Mouse (Mus musculus) lung, embryonic 15.5 days (tissue): ENCODE measurements around the gene Ptprz1. TPM values are rescaled to one million over a fixed set of nuclear protein-coding genes. Genes with fewer than 3 reads are reported as not detected.
"Not testable (repeated sequence)": the region's sequence is repeated elsewhere in the genome, so short reads cannot be mapped to it uniquely, and the experiment has no call there.

Source experiments
- ATAC-seq: fragments of 200-750 bp; cut with Nextera tagmentation; 2 replicates; pipeline ENCODE4 v1.8.0; 2017; ENCODE audit warnings: moderate number of reproducible peaks, borderline replicate concordance; ENCODE audit not compliant: low FRiP score, low TSS enrichment; ENCODE audit errors: extremely low read depth
- H3K27ac ChIP-seq: fragments of 300-500 bp; sonication (generic); 2 replicates; pipeline ENCODE4 v1.5.1; 2015; ENCODE audit warnings: moderate library complexity, mild to moderate bottlenecking, inconsistent platforms
- H3K27me3 ChIP-seq: fragments of 300-500 bp; sonication (generic); 2 replicates; pipeline ENCODE4 v1.6.1; 2015; ENCODE audit warnings: inconsistent platforms
- H3K36me3 ChIP-seq: fragments of 300-500 bp; sonication (generic); 2 replicates; pipeline ENCODE4 v1.6.1; 2015; ENCODE audit warnings: inconsistent platforms
- H3K4me1 ChIP-seq: fragments of 300-500 bp; sonication (generic); 2 replicates; pipeline ENCODE4 v1.6.1; 2015; ENCODE audit warnings: inconsistent platforms
- H3K4me2 ChIP-seq: fragments of 300-500 bp; sonication (generic); 2 replicates; pipeline ENCODE4 v1.6.1; 2015; ENCODE audit warnings: inconsistent platforms, mild to moderate bottlenecking, moderate library complexity
- H3K4me3 ChIP-seq: fragments of 300-500 bp; sonication (generic); 2 replicates; pipeline ENCODE4 v1.5.1; 2015; ENCODE audit warnings: mild to moderate bottlenecking, inconsistent platforms
- H3K9ac ChIP-seq: fragments of 300-500 bp; sonication (generic); 2 replicates; pipeline ENCODE4 v1.6.1; 2015; ENCODE audit warnings: inconsistent platforms
- H3K9me3 ChIP-seq: fragments of 300-500 bp; sonication (generic); 2 replicates; pipeline ENCODE4 v1.6.1; 2016; ENCODE audit warnings: inconsistent platforms
- WGBS: fragments of 180-500 bp; shearing (Covaris S2); methylation state at CpG from one replicate; pipeline ENCODE4 v1.1.7; 2015; 5-methylcytosine and 5-hydroxymethylcytosine counted together
- polyA plus RNA-seq: library from polyadenylated mRNA; unstranded; fragments of >200 nt; fragmentation: Nextera tagmentation; extraction: Ambion mirVana; gene quantifications from 2 replicates; pipeline ENCODE4 v1.2.1, GENCODE M21; 2015

Gene Ptprz1
- polyA plus RNA-seq, 1 experiment from 2014 or later = 2.6 TPM

DNA sequence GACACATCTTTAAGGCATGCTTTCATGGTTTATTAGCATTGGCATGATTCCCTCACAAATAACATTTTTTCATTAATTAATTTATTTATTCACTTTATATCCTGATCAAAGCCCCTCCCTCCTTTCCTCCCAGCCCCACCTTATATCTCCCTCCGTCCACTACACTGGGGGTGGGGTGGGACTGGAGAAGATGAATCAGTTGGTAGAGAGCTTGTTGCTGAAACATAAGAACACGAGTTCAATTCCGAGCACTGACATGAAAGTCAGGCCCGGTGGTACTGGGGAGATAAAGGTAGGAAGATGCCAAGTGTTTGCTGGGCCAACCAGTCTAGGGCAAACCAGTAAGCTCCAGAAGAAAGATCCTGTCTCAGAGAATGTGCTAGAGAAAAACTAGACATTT is 173.5 kb downstream of the Ptprz1 start:
- Histone ChIP-seq H3K36me3 (no peaks in the 10 kb centered on the region), H3K4me3 (no peak overlapping the region), H3K9me3 (no peaks in the 10 kb centered on the region), H3K27me3 (no peaks in the 10 kb centered on the region), H3K4me1 (no peaks in the 10 kb centered on the region), H3K27ac (no peak overlapping the region), H3K4me2 (no peak overlapping the region), H3K9ac (no peak overlapping the region)
- ATAC-seq = no peak
- WGBS = 89% methylated on average over 4 of the region's 4 CpGs

DNA sequence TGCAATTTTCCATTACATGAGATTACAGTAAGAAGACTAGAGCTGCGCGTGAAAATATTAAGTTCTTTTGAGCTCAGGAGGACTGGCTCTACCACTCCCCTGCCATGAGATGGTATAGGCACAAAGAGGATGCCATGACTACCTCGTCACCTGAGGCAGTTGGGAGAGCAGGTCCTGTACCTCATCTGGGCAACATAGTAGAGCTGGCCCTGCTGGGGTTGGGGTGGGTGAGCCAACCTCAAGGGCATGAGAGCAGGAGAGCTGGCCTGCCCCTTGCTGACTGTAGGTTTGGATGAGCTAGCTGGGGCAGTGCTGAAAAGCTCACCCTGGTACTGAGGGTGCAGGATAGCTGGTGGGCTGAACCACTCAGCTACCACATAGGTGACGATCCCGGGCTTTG is 180.4 kb downstream of the Ptprz1 start:
- WGBS = 88% methylated on average over 5 of the region's 5 CpGs
- ATAC-seq = no peak
- Histone ChIP-seq H3K36me3 (no peaks in the 10 kb centered on the region), H3K9me3 (no peaks in the 10 kb centered on the region), H3K9ac (no peak overlapping the region), H3K27me3 (no peaks in the 10 kb centered on the region), H3K27ac (no peak overlapping the region), H3K4me1 (no peaks in the 10 kb centered on the region), H3K4me3 (no peak overlapping the region), H3K4me2 (no peak overlapping the region)

DNA sequence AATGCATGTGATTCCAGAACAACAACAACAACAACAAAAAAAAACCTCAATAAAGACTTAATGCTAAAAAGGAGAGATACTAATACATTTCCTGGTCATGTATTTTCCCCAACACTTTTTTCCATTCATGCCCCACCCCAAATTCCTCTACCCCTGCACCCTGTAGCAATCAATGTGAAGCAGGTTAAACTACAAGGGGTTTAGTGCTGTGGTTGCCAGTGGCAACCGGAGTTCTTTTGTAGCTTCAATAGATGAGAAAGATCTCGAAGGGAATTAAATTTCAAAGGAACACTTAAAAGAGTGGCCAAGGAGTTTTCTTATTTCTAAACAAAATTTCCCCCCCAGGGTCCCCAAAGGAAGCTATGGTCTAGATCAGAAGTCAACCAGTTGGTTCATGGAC is 200.8 kb downstream of the Ptprz1 start:
- no peaks in the 10 kb centered on the region for H3K9me3 ChIP-seq
- no peak overlapping the region for H3K4me2 ChIP-seq
- H3K4me1 ChIP-seq = 0 out of 2 replicates have a peak, but pooled peaks cover 2% of the 10 kb centered on the region
- H3K9ac ChIP-seq = no peak overlapping the region
- H3K27ac ChIP-seq = no peak overlapping the region
- no peak for ATAC-seq
- no peaks in the 10 kb centered on the region for H3K36me3 ChIP-seq
- no peak overlapping the region for H3K4me3 ChIP-seq
- WGBS = 57% methylated on average over 2 of the region's 2 CpGs
- H3K27me3 ChIP-seq = no peaks in the 10 kb centered on the region

DNA sequence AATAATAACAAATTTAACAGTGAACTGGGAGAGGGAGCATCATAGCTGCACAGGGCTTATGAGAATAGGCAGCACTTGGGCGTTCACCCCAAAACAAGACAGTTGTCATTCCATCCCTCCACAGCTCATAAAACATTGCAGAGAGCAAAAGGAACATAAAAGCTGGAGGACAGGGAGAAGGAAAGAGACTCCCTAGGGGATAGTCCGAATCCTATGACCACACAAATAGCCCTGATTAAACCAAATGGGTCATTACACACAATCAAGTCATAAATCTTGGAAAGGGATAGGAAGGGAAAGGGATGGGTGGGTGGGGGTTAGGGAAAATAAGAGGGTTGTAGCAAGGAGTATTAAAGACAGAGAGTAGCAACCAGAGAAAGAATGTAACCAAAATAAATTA is 203.0 kb downstream of the Ptprz1 start:
- H3K4me2 ChIP-seq = no peak overlapping the region
- ATAC-seq = no peak
- H3K4me3 ChIP-seq = no peak overlapping the region
- H3K27ac ChIP-seq = no peak overlapping the region
- 78% methylated on average over 2 of the region's 2 CpGs for WGBS
- H3K27me3 ChIP-seq = no peaks in the 10 kb centered on the region
- no peak overlapping the region for H3K9ac ChIP-seq
- 0 out of 2 replicates have a peak, but pooled peaks cover 2% of the 10 kb centered on the region for H3K4me1 ChIP-seq
- no peaks in the 10 kb centered on the region for H3K36me3 ChIP-seq
- no peaks in the 10 kb centered on the region for H3K9me3 ChIP-seq

DNA sequence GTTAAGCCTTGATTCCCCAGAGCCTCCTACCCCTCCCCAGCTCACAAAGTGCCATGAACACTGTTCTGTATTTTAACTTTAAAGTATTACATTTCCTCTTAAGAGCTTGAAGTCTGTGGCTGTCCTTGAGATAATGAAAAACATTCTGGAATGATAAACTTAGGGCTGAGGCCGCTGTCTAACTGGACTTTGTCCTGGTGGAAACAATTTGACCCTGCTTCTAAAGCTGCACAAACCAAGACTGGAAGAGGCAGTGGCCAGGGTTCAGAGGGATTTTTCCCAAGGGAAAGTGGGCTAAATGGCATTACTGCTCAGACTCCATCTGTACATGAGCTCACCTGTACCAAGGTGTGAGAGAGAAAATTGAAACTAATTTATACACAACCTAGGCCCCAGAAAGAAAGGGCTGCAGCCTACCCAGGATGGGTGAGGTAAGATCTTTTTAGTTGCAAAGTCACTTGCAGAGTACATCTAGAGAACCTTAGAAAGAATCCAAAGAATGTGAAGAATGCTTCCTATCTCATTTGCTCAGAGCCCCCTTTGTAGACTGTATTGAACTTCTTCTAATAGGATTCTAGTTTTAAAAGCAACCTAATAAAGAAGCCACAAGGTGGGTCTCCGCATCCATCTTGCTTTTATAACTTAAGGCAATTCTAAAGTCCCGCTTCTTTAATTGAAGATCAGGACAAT is 204.8 kb downstream of the Ptprz1 start:
- no peaks in the 10 kb centered on the region for H3K27me3 ChIP-seq
- H3K27ac ChIP-seq = 0 out of 2 replicates have a peak overlapping the region, but pooled peaks have one; percentile 2
- no peak overlapping the region for H3K4me3 ChIP-seq
- H3K4me2 ChIP-seq = no peak overlapping the region
- 0 out of 2 replicates have a peak, but pooled peaks cover 2% of the 10 kb centered on the region for H3K4me1 ChIP-seq
- H3K9me3 ChIP-seq = no peaks in the 10 kb centered on the region
- WGBS = 45% methylated on average over 3 of the region's 3 CpGs
- no peaks in the 10 kb centered on the region for H3K36me3 ChIP-seq
- no peak for ATAC-seq
- H3K9ac ChIP-seq = no peak overlapping the region

DNA sequence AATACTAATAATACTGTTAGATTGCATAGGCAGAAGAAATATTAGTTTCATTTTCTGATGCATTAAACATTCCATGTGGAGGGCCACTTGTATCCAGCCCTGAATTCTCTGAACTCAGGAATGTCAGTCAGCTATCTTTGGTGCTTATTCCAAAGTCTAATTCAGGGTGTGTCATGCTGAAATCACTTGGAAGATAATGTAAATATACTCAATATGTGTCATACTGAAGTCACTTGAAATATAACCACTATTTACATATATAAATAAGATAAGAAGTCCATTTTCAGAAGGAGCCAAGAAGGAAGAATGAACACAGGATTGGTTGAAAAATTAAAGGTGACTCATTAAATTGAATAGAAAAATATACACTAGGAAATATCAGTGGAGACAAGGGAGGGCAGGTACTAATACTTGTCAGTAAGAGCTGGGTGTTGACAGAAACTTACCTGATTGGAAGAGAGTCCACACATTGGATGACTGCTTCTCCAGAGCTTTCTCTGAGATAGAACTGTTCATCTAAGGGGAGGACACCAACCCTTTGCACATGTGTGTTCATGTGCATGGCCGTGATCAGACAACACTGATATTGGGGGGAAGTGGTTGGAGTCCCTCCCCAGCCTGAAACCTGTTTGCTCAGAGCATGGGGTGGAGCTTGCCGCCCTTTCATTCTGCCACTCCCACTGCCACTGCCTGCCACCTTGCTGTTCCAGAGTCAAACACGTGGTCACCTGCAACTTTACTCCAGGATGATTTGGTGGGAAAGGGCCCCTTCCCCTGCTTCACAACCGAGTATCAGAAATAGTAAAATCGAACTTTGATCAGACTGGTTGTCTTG is 209.5 kb downstream of the Ptprz1 start:
- no peak overlapping the region for H3K27ac ChIP-seq
- no peak overlapping the region for H3K9ac ChIP-seq
- no peak overlapping the region for H3K4me2 ChIP-seq
- no peaks in the 10 kb centered on the region for H3K4me1 ChIP-seq
- H3K27me3 ChIP-seq = no peaks in the 10 kb centered on the region
- H3K9me3 ChIP-seq = no peaks in the 10 kb centered on the region
- 88% methylated on average over 5 of the region's 5 CpGs for WGBS
- H3K4me3 ChIP-seq = no peak overlapping the region
- no peaks in the 10 kb centered on the region for H3K36me3 ChIP-seq
- no peak for ATAC-seq

DNA sequence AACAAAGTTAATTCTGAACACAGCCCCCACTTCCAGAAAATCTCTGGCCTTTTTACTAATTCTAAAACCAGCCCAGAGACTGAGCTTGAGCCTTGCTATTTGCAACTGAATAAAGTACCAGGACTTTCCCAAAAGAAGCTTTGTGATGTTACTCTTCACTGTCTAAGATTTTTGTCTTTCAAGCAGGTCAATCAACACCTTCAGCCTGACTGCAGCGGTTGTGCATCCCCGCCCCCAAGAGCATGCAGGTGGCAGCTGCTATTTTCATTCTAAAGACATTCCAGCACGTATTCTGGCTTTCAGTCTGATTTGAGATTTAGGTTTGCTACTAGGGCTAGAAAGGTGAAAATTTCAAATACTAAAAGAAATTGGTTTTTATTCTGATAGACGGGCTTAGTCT is 214.0 kb downstream of the Ptprz1 start:
- H3K36me3 ChIP-seq, H3K27ac ChIP-seq, H3K4me2 ChIP-seq, H3K4me3 ChIP-seq, H3K4me1 ChIP-seq, H3K27me3 ChIP-seq, H3K9ac ChIP-seq, H3K9me3 ChIP-seq, ATAC-seq: not testable (repeated sequence)
- 80% methylated on average over 4 of the region's 4 CpGs for WGBS

DNA sequence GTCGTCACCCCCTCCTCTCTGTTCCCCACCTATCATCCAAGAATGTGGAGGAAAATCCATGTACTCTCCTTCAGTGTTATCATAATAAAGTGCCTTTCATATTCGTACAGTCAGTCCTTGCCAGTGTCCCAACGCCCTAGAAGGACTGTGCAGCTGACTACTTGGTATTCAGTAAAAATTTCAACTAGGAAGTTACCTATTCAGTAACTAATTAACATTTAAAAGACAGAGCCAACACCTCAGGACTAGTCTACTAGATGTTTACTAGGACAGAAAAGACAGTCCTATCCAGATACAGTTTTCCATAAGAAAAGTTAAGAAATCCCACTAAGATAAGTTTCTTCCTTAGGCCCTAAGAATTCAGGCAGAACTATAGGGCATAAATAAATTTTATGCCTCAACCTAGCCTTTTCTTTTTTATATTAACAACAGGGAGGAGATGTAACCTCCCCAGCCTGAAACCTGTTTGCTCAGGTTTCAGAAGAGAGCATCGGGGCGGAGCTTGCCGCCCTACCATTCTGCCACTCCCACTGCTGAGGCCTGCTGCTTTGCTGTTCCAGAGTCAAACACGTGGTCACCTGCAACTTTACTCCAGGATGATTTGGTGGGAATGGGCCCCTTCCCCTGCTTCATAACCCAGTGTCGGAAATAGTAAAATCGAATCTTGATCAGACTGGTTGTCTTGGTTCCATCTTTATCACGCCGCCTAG is 215.2 kb downstream of the Ptprz1 start:
- H3K4me2 ChIP-seq, H3K27me3 ChIP-seq, H3K9ac ChIP-seq, H3K36me3 ChIP-seq, H3K9me3 ChIP-seq, H3K4me1 ChIP-seq, ATAC-seq, H3K4me3 ChIP-seq, H3K27ac ChIP-seq: not testable (repeated sequence)
- WGBS = 86% methylated on average over 11 of the region's 11 CpGs
